Mouse (Mus musculus) cerebellum, adult 2 months (tissue): ENCODE data around the gene Trp73.

Experiments
- CTCF ChIP-seq: fragments of 200-500 bp; IDR thresholded peaks from 2 replicates; pipeline ENCODE4 v1.5.1; 2011; ENCODE audit warnings: low read depth, mild to moderate bottlenecking, control low read depth, low read length, moderate library complexity, borderline replicate concordance; ENCODE audit not compliant: insufficient read depth
- POLR2A ChIP-seq: fragments of 200-500 bp; IDR thresholded peaks from 2 replicates; pipeline ENCODE4 v1.6.1; 2011; ENCODE audit warnings: low read length, control low read depth, borderline replicate concordance; ENCODE audit not compliant: insufficient read depth

DNA sequence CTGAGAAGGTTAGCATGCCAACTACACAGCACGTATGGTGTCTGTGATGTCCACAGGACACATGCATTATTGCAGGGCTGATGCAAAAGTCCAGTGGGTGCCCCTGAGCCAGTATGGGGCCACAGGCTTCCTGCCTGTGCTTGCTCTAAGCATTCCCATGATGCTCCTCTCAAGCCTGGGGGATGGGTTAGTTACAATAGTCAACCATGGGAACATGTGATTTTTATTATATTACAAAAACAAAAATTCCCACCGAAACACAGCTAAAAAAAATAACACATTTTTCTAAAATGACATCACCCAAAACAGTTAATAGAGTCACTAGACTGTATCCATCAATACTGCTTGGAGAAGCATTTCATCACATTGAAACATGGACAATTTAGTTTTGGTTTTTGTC lies 84.0 kb downstream of the Trp73 start:
- TF ChIP-seq POLR2A (no peak), CTCF (no peak)
